Mouse (Mus musculus): ENCODE data around the gene Ech1.
A peak's percentile ranks its signal among the peaks of the same experiment; 100 is the strongest.

Gene Ech1

DNA sequence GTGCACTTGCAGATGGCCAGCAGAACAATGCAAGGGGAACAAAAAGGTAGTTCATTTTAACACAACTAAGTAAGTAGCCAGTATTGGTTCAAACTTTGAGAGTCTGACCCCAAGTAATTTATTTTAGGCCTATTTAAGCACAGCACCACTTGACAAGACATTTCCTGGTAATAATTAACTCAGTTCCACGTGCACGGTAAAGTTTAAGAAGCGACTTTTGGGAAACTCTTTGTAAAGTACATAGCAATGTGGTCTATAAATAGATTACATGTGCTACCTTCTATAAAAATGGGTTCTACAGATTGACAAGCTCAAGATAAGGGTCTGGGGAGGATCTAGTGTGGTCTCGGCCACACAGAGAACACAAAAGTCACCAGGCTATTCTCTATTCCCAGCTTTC, 21.3 kb upstream of the Ech1 start:
- no peak for DNase-seq (ENCODE audit: low spot score)

GRCm38 (mm10) chr7:28806869-28807268, 18.1 kb upstream of the Ech1 start:
- no peak for DNase-seq (ENCODE audit: low spot score)

DNA sequence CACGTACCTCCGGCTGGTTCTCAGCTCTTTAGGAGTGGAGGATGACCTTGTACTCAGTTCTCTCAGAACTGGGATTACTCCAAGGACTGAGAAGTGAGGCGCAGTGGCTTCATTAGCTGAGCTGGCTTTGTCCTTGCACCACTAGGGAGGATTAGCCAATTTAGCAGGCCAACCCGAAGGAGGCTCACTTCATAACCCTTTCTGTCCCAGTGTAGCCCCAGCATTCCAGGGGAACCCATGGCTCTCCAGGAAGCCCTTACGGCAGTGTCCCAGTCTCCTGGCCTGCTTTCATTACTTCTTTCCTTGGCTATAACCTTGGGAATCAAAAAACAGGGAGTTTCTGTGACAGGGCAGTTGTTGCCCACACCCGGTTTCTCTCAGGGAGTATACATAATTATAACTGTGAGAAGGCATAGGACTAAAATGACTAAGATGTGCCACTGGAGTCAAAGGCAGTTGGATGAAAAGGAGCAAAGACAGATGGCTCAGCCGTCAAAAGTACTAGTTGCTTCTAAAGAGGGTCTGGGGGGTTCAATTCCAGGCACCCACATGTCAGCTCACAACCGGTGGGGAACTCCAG, 17.3 kb upstream of the Ech1 start:
- no peak for DNase-seq (ENCODE audit: low spot score)

DNA sequence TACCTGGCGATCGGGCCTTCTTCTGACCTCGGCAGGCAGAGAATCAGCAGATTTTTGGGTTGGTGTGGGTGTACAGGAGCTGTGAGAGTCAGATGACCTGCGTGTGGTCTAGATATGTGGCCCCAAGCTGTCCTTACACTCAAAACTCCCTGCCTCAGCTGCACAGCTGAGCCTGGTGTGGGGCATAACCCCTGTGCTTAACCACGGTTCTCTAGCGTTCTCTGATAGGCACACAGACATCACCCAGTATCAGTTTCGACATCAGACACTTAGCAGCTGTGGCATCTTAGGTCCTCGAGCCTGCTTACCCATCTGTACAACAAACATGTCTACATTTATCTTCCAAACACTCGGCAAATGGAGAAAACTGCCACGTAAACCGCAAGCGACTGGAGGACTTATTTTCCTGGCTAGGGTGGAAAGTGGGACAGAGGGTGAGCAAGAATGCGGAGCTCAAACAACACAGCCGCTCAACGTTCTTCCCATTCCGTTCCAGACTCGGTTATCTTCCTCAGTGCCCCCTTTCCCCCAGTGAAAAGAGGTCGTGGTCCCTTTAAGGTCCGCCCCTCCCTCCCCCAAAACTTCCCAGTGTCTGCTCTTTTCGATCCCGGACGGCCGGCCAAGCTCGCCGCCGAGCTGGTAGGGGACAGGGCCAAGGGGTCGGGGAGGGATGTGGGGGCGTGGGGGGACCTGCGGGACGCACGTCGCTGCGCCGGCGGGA, 16.6 kb upstream of the Ech1 start, which contains the start of gene Hnrnpl:
Gene Hnrnpl (plus strand): TSS at position 321 of the 721 bp plus-strand sequence.
- DNase-seq (ENCODE audit: low spot score): peak; percentile 53

- DNase-seq (ENCODE audit: low spot score): peak; percentile 95
Observed at GRCm38 (mm10) chr7:28808957-28809393, 16.0 kb upstream of the Ech1 start.

DNA sequence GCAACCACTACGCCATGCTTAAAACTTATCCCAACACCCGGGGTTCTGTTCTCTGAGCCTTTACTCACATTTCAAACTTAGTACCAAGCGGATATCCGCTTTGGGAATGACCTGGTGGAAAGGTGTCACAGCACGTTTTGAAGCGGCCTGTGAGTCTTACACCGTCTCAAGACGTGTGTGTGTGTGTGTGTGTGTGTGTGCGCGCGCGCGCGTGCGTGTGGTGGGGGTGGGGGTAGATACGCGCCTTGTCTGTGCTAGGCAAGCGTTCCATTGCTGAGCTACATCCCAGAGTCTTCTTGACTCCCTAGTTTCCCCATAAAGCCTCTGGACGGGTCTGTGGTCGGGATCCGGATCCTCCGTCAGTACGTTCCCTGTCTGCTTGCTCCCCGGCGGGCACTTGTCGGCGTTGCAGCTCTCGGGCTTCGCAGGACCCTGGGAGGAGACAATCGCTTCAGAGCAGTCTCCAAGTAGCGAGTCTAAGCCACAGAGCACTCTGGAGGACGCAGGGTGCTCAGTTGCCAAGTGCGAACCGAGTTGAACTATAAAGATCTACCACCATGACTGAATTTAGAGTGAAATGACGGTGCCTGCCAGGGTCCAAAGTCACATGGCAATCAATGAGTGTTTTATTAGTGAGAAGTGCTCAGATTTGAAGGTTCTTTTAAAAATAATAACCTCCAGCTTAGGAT, 15.5 kb upstream of the Ech1 start:
- peak; percentile 43 for DNase-seq (ENCODE audit: low spot score)

GRCm38 (mm10) chr7:28810107-28811066, 14.6 kb upstream of the Ech1 start:
- peak; percentile 99 for DNase-seq (ENCODE audit: low spot score)

- peak; percentile 94 for DNase-seq (ENCODE audit: low spot score)
Observed at GRCm38 (mm10) chr7:28811228-28811627, 13.8 kb upstream of the Ech1 start.

GRCm38 (mm10) chr7:28811640-28812275, 13.3 kb upstream of the Ech1 start:
- DNase-seq (ENCODE audit: low spot score): no peak

GRCm38 (mm10) chr7:28812436-28812835, 12.6 kb upstream of the Ech1 start:
- DNase-seq (ENCODE audit: low spot score): no peak

GRCm38 (mm10) chr7:28812949-28813348, 12.1 kb upstream of the Ech1 start:
- no peak for DNase-seq (ENCODE audit: low spot score)

- no peak for DNase-seq (ENCODE audit: low spot score)
Observed at GRCm38 (mm10) chr7:28814306-28815034, 10.5 kb upstream of the Ech1 start.

DNA sequence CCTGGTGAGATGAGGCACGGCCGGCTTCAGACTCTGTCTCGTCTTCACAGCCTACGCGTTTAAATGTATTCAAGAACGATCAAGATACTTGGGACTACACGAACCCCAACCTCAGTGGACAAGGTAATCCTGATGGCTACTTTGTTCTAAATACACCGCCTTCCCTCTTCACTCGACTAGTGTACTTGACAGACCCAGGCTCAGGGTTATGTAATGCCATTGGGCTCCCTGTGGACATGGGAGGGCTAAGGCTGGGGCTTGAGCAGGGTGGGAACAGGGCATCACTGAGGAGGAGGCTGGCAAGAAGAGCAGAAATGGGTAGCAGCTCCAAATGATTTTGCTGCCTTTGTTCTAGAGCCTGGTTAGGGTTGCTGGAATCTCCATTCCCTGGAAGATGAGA, 9.8 kb upstream of the Ech1 start:
- no peak for DNase-seq (ENCODE audit: low spot score)

- DNase-seq (ENCODE audit: low spot score): no peak
Observed at GRCm38 (mm10) chr7:28816201-28816600, 8.8 kb upstream of the Ech1 start.

- no peak for DNase-seq (ENCODE audit: low spot score)
Observed at GRCm38 (mm10) chr7:28816920-28817319, 8.1 kb upstream of the Ech1 start.

- no peak for DNase-seq (ENCODE audit: low spot score)
Observed at GRCm38 (mm10) chr7:28817524-28817923, 7.5 kb upstream of the Ech1 start.

GRCm38 (mm10) chr7:28817957-28818356, 7.1 kb upstream of the Ech1 start:
- DNase-seq (ENCODE audit: low spot score): no peak

DNA sequence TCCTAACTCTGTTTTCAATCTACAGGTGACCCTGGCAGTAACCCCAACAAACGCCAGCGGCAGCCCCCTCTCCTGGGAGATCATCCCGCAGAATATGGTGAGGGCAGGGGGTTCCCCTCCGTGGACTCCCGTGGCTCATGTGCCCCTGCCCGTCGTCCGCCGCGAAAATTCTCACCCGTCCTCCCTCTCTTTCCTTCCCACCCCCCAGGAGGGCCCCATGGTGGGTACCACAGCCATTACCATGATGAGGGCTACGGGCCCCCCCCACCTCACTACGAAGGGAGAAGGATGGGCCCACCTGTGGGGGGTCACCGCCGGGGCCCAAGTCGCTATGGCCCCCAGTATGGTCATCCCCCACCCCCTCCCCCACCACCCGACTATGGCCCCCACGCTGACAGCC, 6.6 kb upstream of the Ech1 start:
- no peak for DNase-seq (ENCODE audit: low spot score)

DNA sequence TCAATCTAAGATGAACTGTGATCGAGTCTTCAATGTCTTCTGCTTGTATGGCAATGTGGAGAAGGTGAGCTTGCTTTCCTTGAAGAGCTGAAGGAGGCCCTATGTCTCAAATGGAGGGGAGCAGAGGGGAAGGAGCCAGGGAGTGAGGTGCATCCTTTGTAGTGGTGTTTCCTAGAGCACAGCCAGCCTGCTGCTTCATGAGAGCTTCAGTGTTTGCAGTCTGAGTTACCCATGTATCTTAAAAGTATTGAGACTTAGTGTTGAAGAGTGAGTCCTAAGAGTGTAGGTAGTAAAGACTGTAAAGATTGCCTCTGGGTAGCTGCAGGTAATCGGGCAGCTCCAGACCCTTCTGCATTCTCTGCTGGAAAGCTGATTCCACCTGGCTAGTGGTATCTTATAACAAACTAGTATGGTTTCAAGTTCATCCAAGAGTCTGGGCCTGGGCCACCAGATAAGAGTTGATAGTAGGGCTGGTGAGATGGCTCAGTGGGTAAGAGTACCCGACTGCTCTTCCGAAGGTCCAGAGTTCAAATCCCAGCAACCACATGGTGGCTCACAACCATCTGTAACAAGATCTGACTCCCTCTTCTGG, 6.1 kb upstream of the Ech1 start:
- DNase-seq (ENCODE audit: low spot score): no peak

DNA sequence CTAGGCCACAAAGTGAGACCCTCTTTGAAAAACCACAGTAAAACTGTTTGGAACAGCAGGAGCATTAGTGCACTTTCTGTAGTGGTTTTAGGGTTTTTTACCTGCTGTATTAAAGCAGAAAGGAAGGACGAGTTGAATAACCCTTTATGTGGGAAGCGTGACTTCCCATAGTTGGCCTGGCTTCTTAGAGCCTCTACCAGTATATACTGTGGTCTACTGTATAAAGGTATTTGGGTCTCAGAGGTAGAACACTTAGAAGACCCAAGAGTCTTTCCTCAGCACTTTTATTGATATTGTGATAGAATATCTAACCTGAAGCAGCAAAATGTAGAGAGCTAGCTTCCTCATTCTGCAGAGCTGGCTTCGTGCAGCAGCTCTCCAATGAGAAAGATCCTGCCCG, 5.4 kb upstream of the Ech1 start:
- DNase-seq (ENCODE audit: low spot score): no peak

All from lung, postnatal 25 days (tissue).